Mouse (Mus musculus) ES-Bruce4 (cell line): ENCODE results near the gene Bet1l. TPM values are rescaled to one million over a fixed set of nuclear protein-coding genes. Genes with fewer than 3 reads are reported as not detected.

Experiments used
- H3K27ac ChIP-seq: 2 replicates; pipeline ENCODE4 v1.5.1; 2012; ENCODE audit warnings: low read length, inconsistent platforms; ENCODE audit not compliant: insufficient read depth
- H3K27me3 ChIP-seq: 2 replicates; pipeline ENCODE4 v1.6.1; 2012; ENCODE audit warnings: mild to moderate bottlenecking, low read length, inconsistent platforms; ENCODE audit not compliant: control insufficient read depth, poor library complexity, insufficient read depth, severe bottlenecking
- H3K36me3 ChIP-seq: 2 replicates; pipeline ENCODE4 v1.6.1; 2012; ENCODE audit warnings: inconsistent platforms, mild to moderate bottlenecking, low read length, moderate library complexity; ENCODE audit not compliant: control insufficient read depth, poor library complexity, insufficient read depth, severe bottlenecking
- H3K4me1 ChIP-seq: one replicate; pipeline ENCODE4 v1.8.1; 2011; ENCODE audit warnings: low read length; ENCODE audit not compliant: control insufficient read depth, insufficient read depth
- H3K4me3 ChIP-seq: 2 replicates; pipeline ENCODE4 v1.5.1; 2011; ENCODE audit warnings: low read depth, mild to moderate bottlenecking, low read length
- H3K9ac ChIP-seq: 2 replicates; pipeline ENCODE4 v1.6.1; 2012; ENCODE audit warnings: low read depth, mild to moderate bottlenecking, inconsistent platforms; ENCODE audit not compliant: poor library complexity, severe bottlenecking
- H3K9me3 ChIP-seq: replicated peaks from 2 replicates; pipeline ENCODE4 v1.6.1; 2012; ENCODE audit warnings: mild to moderate bottlenecking, low read length, inconsistent platforms; ENCODE audit not compliant: control insufficient read depth, poor library complexity, insufficient read depth, severe bottlenecking
- CTCF ChIP-seq: IDR thresholded peaks from one replicate; pipeline ENCODE4 v1.8.1; 2011; ENCODE audit warnings: low read depth, low read length
- EP300 ChIP-seq: IDR thresholded peaks from 2 replicates; pipeline ENCODE4 v1.6.1; 2011; ENCODE audit warnings: low read depth, low read length; ENCODE audit not compliant: insufficient read depth
- POLR2A ChIP-seq: IDR thresholded peaks from one replicate; pipeline ENCODE4 v1.8.1; 2011; ENCODE audit warnings: low read length; ENCODE audit not compliant: insufficient read depth
- polyA plus RNA-seq: library from polyadenylated mRNA; stranded (reverse); fragments of >200 nt; gene quantifications from 2 replicates; pipeline ENCODE4 v1.2.4, GENCODE M21; 2011; ENCODE audit warnings: low read depth; ENCODE audit not compliant: missing spikeins, insufficient read depth, insufficient read length

Gene Bet1l
- polyA plus RNA-seq, 1 experiment, result 14.0 TPM

- no peaks in the 10 kb centered on the region for H3K27me3 ChIP-seq
- TF ChIP-seq EP300, result no peak
- no peak for TF ChIP-seq CTCF
- no peak for TF ChIP-seq POLR2A
- no peaks in the 10 kb centered on the region for H3K4me1 ChIP-seq
- H3K4me3 ChIP-seq, result no peak overlapping the region
- H3K9me3 ChIP-seq, result no peaks in the 10 kb centered on the region
- H3K9ac ChIP-seq, result no peak overlapping the region
- peaks cover 37% of the 10 kb centered on the region for H3K36me3 ChIP-seq
- no peak overlapping the region for H3K27ac ChIP-seq
Observed at GRCm38 (mm10) chr7:140864761-140865160, 7.4 kb upstream of the Bet1l start.

GRCm38 (mm10) chr7:140860728-140861127 is 3.4 kb upstream of the Bet1l start:
- H3K9ac ChIP-seq, result no peak overlapping the region
- peaks cover 39% of the 10 kb centered on the region for H3K36me3 ChIP-seq
- H3K27ac ChIP-seq, result no peak overlapping the region
- H3K9me3 ChIP-seq, result no peaks in the 10 kb centered on the region
- H3K27me3 ChIP-seq, result no peaks in the 10 kb centered on the region
- no peak overlapping the region for H3K4me3 ChIP-seq
- H3K4me1 ChIP-seq, result peaks cover 3% of the 10 kb centered on the region
- TF ChIP-seq EP300 (no peak), CTCF (no peak), POLR2A (no peak)

- H3K36me3 ChIP-seq, result peaks cover 39% of the 10 kb centered on the region
- H3K4me1 ChIP-seq, result peaks cover 3% of the 10 kb centered on the region
- H3K4me3 ChIP-seq, result no peak overlapping the region
- H3K9me3 ChIP-seq, result no peaks in the 10 kb centered on the region
- TF ChIP-seq POLR2A, result no peak
- no peaks in the 10 kb centered on the region for H3K27me3 ChIP-seq
- H3K27ac ChIP-seq, result no peak overlapping the region
- no peak overlapping the region for H3K9ac ChIP-seq
Observed at GRCm38 (mm10) chr7:140859997-140860396, 2.6 kb upstream of the Bet1l start.

GRCm38 (mm10) chr7:140858746-140859145 is 1.4 kb upstream of the Bet1l start:
- no peak overlapping the region for H3K27ac ChIP-seq
- no peaks in the 10 kb centered on the region for H3K27me3 ChIP-seq
- no peak overlapping the region for H3K9ac ChIP-seq
- peaks cover 3% of the 10 kb centered on the region for H3K4me1 ChIP-seq
- H3K36me3 ChIP-seq, result peaks cover 46% of the 10 kb centered on the region
- H3K9me3 ChIP-seq, result no peaks in the 10 kb centered on the region
- TF ChIP-seq POLR2A, result no peak
- peak overlapping the region; percentile 84 for H3K4me3 ChIP-seq

DNA sequence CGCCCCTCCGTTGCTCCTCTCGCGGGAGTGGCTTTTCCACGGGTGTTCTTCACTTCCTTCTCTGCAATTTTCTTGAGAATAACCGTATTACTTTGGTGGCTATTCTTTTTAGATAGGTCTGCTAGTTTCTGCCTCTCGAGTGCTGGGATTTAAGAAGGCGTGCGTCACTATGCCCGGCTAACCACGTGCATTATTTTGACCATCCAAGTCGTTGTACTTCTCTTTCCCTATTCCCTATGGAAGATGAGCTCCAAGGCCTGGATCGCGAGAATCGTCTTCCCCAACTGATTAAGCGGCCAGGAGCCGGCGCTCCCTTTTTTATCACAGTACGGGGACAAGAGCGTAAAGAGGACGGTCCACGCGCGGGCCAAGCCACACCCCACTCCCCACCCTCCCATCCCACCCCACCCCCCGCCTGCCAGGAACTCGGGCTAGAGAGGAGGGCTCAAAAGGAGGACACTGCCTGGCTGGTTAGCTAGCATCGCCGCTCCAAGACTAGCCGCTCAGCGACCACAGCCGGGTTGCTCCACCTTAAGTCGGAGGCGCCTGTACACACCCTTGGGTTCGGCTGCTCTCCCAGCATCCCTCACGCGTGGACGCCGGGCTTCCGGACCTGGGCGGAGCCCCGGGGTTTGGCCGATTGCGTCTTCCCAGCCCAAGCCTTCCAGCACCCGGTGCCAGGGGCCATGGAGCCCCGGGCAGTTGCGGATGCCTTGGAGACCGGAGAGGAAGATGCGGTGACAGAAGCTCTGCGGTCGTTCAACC is 410 bp downstream of the Bet1l start, which contains the start of gene Ric8a:
TSS of gene Ric8a (plus strand) at position 173 of the 765 bp plus-strand sequence.
- Histone ChIP-seq H3K27me3 (no peaks in the 10 kb centered on the region), H3K27ac (peak within 1 kb of the TSS; percentile 20), H3K9ac (peak within 1 kb of the TSS; percentile 85), H3K4me3 (peak within 1 kb of the TSS; percentile 84), H3K4me1 (peaks cover 3% of the 10 kb centered on the region), H3K9me3 (no peaks in the 10 kb centered on the region), H3K36me3 (peaks cover 32% of the 10 kb centered on the region)
- no peak for TF ChIP-seq POLR2A
- TF ChIP-seq EP300, result no peak
- TF ChIP-seq CTCF, result no peak

DNA sequence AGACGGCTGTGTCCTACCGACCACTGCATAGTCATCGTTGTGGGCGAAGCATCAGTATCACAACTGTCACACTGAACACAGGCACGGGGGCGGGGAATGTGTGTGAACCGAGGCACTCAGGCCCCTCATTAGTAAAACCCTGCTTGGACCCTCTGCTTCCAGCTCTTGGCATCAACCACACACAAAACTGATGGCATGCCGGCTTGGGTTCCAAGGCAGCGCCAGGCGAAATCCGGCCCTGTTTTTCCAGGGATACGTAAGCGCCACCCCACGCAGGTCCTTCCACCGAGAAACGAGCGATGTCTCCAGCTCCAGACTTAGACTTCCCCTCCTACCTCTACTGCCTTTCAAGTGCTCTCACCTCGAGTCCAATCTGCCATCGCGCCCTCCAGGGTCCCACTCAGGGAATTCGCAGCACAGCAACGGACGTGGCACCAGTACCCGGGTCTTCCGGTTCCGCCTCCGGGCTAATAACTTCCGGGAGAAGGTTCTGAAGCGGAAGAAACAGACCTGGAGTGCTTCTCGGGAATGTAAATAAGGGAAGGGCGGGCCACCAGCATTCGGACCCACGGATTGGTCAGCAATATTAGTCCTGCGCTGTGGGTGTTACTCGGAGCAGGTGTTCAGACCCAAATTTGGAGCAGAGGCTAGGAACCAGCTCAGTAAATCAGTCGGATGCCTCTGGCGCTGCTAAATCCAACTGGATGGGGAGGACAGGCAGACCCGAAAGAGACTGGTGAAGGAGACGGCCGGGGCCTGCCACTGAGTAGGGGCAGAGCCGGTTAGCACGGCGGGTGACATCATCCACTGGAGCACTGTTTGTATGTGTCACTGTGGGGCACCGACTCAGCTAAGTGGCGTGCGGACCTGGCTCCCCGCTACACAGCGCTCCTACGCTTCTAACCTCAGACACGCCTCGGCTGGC is 1.3 kb downstream of the Bet1l start, which contains the start of gene Gm45785:
TSS of gene Gm45785 (minus strand) at position 472 of the 925 bp plus-strand sequence.
- peak within 1 kb of the TSS; percentile 84 for H3K4me3 ChIP-seq
- H3K27ac ChIP-seq, result peak within 1 kb of the TSS; percentile 20
- peaks cover 3% of the 10 kb centered on the region for H3K4me1 ChIP-seq
- H3K9me3 ChIP-seq, result no peaks in the 10 kb centered on the region
- TF ChIP-seq POLR2A (peak; percentile 39), EP300 (no peak), CTCF (no peak)
- no peaks in the 10 kb centered on the region for H3K27me3 ChIP-seq
- peaks cover 24% of the 10 kb centered on the region for H3K36me3 ChIP-seq
- H3K9ac ChIP-seq, result peak within 1 kb of the TSS; percentile 85
